Mouse (Mus musculus): ENCODE data around the gene Hoxa7. TPM values are rescaled to one million over a fixed set of nuclear protein-coding genes. Genes with fewer than 3 reads are reported as not detected.

The Hoxa7 gene
- polyA plus RNA-seq, 1 experiment, result not detected

GRCm38 (mm10) chr6:52178918-52179665 is 42.6 kb downstream of the Hoxa7 start:
- no peak for TF ChIP-seq CTCF (IDR thresholded peaks at IDR 0.05; ENCODE audit: low read depth, low read length)
- TF ChIP-seq POLR2A (IDR thresholded peaks at IDR 0.05; ENCODE audit: borderline replicate concordance, low read depth, low read length), result no peak
- H3K27ac ChIP-seq (ENCODE audit: insufficient read depth, low read depth, low read length), result no peak overlapping the region
- H3K4me3 ChIP-seq (ENCODE audit: insufficient read depth, low read length), result no peak overlapping the region
- H3K4me1 ChIP-seq (ENCODE audit: control insufficient read depth, insufficient read depth, low read length), result no peaks in the 10 kb centered on the region

GRCm38 (mm10) chr6:52177806-52178205 is 43.8 kb downstream of the Hoxa7 start:
- no peaks in the 10 kb centered on the region for H3K4me1 ChIP-seq (ENCODE audit: control insufficient read depth, insufficient read depth, low read length)
- TF ChIP-seq CTCF (IDR thresholded peaks at IDR 0.05; ENCODE audit: low read depth, low read length) (no peak), POLR2A (IDR thresholded peaks at IDR 0.05; ENCODE audit: borderline replicate concordance, low read depth, low read length) (no peak)
- H3K4me3 ChIP-seq (ENCODE audit: insufficient read depth, low read length), result no peak overlapping the region
- no peak overlapping the region for H3K27ac ChIP-seq (ENCODE audit: insufficient read depth, low read depth, low read length)

- no peak within 1 kb of the TSS for H3K27ac ChIP-seq (ENCODE audit: insufficient read depth, low read depth, low read length)
These were observed 44.5 kb downstream of the Hoxa7 start, which contains the start of gene 5730596B20Rik for GRCm38 (mm10) chr6:52177061-52177735. Gene 5730596B20Rik, plus strand, starts transcription at chr6:52177498.

GRCm38 (mm10) chr6:52176391-52176790 is 45.3 kb downstream of the Hoxa7 start:
- Histone ChIP-seq H3K27ac (ENCODE audit: insufficient read depth, low read depth, low read length) (no peak overlapping the region), H3K4me1 (ENCODE audit: control insufficient read depth, insufficient read depth, low read length) (no peaks in the 10 kb centered on the region), H3K4me3 (ENCODE audit: insufficient read depth, low read length) (no peak overlapping the region)
- no peak for TF ChIP-seq CTCF (IDR thresholded peaks at IDR 0.05; ENCODE audit: low read depth, low read length)
- TF ChIP-seq POLR2A (IDR thresholded peaks at IDR 0.05; ENCODE audit: borderline replicate concordance, low read depth, low read length), result no peak

More at GRCm38 (mm10) chr6:52177061-52177735, 44.5 kb downstream of the Hoxa7 start, which contains the start of gene 5730596B20Rik:
- no peaks in the 10 kb centered on the region for H3K4me1 ChIP-seq (ENCODE audit: control insufficient read depth, insufficient read depth, low read length)
- no peak within 1 kb of the TSS for H3K4me3 ChIP-seq (ENCODE audit: insufficient read depth, low read length)
- TF ChIP-seq POLR2A (IDR thresholded peaks at IDR 0.05; ENCODE audit: borderline replicate concordance, low read depth, low read length) (no peak), CTCF (IDR thresholded peaks at IDR 0.05; ENCODE audit: low read depth, low read length) (no peak)

- Histone ChIP-seq H3K4me3 (ENCODE audit: insufficient read depth, low read length) (no peak overlapping the region), H3K27ac (ENCODE audit: insufficient read depth, low read depth, low read length) (no peak overlapping the region), H3K4me1 (ENCODE audit: control insufficient read depth, insufficient read depth, low read length) (no peaks in the 10 kb centered on the region)
- TF ChIP-seq POLR2A (IDR thresholded peaks at IDR 0.05; ENCODE audit: borderline replicate concordance, low read depth, low read length) (no peak), CTCF (IDR thresholded peaks at IDR 0.05; ENCODE audit: low read depth, low read length) (no peak)
These were observed 45.8 kb downstream of the Hoxa7 start for GRCm38 (mm10) chr6:52175864-52176263.

- Histone ChIP-seq H3K27ac (ENCODE audit: insufficient read depth, low read depth, low read length) (no peak overlapping the region), H3K4me3 (ENCODE audit: insufficient read depth, low read length) (no peak overlapping the region)
These were observed 46.5 kb downstream of the Hoxa7 start for GRCm38 (mm10) chr6:52174968-52175751.

GRCm38 (mm10) chr6:52173648-52174047 is 48.0 kb downstream of the Hoxa7 start:
- TF ChIP-seq POLR2A (IDR thresholded peaks at IDR 0.05; ENCODE audit: borderline replicate concordance, low read depth, low read length) (no peak), CTCF (IDR thresholded peaks at IDR 0.05; ENCODE audit: low read depth, low read length) (no peak)
- Histone ChIP-seq H3K4me1 (ENCODE audit: control insufficient read depth, insufficient read depth, low read length) (no peaks in the 10 kb centered on the region), H3K4me3 (ENCODE audit: insufficient read depth, low read length) (no peak overlapping the region), H3K27ac (ENCODE audit: insufficient read depth, low read depth, low read length) (no peak overlapping the region)

More at GRCm38 (mm10) chr6:52174968-52175751, 46.5 kb downstream of the Hoxa7 start:
- TF ChIP-seq POLR2A (IDR thresholded peaks at IDR 0.05; ENCODE audit: borderline replicate concordance, low read depth, low read length) (no peak), CTCF (IDR thresholded peaks at IDR 0.05; ENCODE audit: low read depth, low read length) (no peak)
- H3K4me1 ChIP-seq (ENCODE audit: control insufficient read depth, insufficient read depth, low read length), result no peaks in the 10 kb centered on the region

- no peak for TF ChIP-seq CTCF (IDR thresholded peaks at IDR 0.05; ENCODE audit: low read depth, low read length)
- no peak for TF ChIP-seq POLR2A (IDR thresholded peaks at IDR 0.05; ENCODE audit: borderline replicate concordance, low read depth, low read length)
- Histone ChIP-seq H3K27ac (ENCODE audit: insufficient read depth, low read depth, low read length) (no peak overlapping the region), H3K4me1 (ENCODE audit: control insufficient read depth, insufficient read depth, low read length) (no peaks in the 10 kb centered on the region), H3K4me3 (ENCODE audit: insufficient read depth, low read length) (no peak overlapping the region)
These were observed 49.2 kb downstream of the Hoxa7 start for GRCm38 (mm10) chr6:52172501-52172900.

GRCm38 (mm10) chr6:52171938-52172337 is 49.7 kb downstream of the Hoxa7 start:
- H3K4me1 ChIP-seq (ENCODE audit: control insufficient read depth, insufficient read depth, low read length), result no peaks in the 10 kb centered on the region
- H3K27ac ChIP-seq (ENCODE audit: insufficient read depth, low read depth, low read length), result no peak overlapping the region
- H3K4me3 ChIP-seq (ENCODE audit: insufficient read depth, low read length), result no peak overlapping the region
- TF ChIP-seq POLR2A (IDR thresholded peaks at IDR 0.05; ENCODE audit: borderline replicate concordance, low read depth, low read length) (no peak), CTCF (IDR thresholded peaks at IDR 0.05; ENCODE audit: low read depth, low read length) (no peak)
